Mouse (Mus musculus): ENCODE results near the gene Mctp2. TPM values are rescaled to one million over a fixed set of nuclear protein-coding genes. Genes with fewer than 3 reads are reported as not detected.

The Mctp2 gene
- polyA plus RNA-seq (2015; fragmentation: Illumina TruSeq; extraction: RNeasy Lipid Tissue Mini Kit (QIAGEN cat#74804); ENCODE audit: low read depth, low replicate concordance): 1.8 TPM

GRCm38 (mm10) chr7:72306382-72306841, at the start of gene Mctp2:
Gene Mctp2 (minus strand): TSS chr7:72306608.

